Mouse (Mus musculus): ENCODE data around the gene Ggps1. TPM values are rescaled to one million over a fixed set of nuclear protein-coding genes. Genes with fewer than 3 reads are reported as not detected.
"Not testable (repeated sequence)": the region's sequence is repeated elsewhere in the genome, so short reads cannot be mapped to it uniquely, and the experiment has no call there.

Ggps1 gene
- total RNA-seq, 2 experiments from 2014 or later: 16.4 to 18.7 TPM

DNA sequence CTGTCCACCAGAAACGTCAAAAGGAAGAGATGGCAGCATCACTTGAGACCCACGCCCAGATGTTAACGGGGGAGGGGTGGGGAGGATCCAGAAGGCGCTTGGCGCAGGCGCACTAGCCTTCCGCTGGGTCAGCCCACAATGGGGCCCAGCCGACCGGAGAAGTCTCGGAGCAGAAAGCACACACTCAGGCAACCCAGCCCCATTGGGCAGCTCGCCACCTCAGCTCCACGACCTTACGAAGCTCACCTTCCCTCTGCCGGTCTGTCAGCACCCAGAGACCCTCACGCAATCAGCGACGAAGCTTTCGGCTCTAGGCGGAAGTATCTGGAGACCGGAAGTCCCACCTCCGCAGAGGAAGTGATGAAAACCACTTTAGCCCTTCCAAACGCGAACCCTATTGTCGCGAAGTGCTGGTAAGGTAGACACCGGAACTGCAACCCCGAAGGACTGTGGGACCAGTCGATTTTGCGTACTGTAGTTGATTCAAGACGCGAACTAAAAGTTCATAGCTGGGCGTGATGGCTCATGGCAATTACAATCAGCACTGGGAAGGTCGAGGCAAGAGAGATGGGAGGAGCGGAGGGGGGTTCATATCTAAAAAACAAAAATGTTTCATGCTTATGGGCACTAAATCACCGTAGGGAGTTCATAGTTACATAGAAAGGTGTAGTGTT lies 23.9 kb downstream of the Ggps1 start, which contains the start of gene Tbce:
Tbce (minus strand) TSS at position 347 of the 674 bp plus-strand sequence.
- peak; percentile 90 for ATAC-seq (replicated peaks; ENCODE audit: poor library complexity, severe bottlenecking)

DNA sequence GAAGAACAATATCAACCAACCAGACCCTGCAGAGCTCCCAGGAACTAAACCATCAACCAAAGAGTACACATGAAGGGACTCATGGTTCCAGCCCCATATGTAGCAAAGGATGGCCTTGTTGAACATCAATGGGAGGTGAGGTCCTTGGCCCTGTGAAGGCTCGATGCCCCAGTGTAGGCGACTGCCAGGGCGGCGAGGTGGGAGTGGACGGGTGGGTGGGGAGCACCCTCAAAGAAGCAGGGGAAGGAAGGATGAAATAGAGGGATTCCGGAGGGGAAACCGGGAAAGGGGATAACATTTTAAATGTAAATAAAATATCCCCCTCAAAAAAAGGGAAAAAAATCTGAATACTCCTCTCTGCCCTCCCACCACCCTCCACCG lies 24.4 kb downstream of the Ggps1 start:
- ATAC-seq (replicated peaks; ENCODE audit: poor library complexity, severe bottlenecking): no peak

DNA sequence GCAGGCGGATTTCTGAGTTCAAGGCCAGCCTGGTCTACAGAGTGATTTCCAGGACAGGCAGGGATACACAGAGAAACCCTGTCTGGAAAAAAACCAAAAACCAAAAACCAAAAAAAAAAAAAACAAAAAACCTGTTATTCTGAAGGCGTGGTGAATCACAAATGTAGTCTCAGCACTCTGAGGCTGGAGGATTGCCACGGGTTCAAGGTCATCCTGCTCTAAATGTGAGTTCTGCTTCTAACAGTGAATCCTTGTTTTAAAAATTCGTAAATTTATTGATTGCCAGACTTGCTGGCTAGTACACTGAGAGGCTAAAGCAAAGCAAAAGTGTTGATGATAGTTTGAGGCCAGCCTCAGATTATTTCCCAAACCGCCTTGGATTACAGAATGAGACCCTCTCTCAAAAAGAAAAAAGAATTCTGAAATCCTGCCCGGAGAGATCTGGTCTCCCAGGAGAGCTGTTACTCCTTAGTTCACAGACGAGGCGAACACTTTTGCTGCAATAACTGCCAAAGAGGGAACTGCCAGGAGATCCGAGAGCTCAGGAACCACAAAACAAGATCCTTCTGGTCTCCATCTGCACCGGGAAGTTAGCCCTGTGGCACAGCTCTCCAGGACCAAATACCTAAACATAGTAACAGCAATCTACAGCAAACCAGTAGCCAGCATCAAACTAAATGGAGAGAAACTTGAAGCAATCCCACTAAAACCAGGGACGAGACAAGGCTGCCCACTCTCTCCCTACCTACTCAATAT lies 27.2 kb downstream of the Ggps1 start:
- no peak for ATAC-seq (replicated peaks; ENCODE audit: poor library complexity, severe bottlenecking)

DNA sequence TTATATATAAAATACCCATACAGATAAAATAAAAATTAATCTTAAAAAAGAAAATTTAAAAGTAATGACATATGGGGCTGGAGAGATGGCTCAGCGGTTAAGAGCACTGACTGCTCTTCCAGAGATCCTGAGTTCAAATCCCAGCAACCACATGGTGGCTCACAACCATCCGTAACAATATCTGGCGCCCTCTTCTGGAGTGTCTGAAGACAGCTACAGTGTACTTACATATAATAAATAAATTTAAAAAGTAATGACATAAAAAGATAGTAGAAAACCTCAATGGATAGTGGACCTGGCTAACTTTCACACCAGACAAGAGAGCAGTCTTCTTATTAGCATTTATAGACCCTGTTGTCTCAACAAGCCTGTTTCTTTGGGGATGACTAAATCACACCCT lies 27.9 kb downstream of the Ggps1 start:
- not testable (repeated sequence) for ATAC-seq (replicated peaks; ENCODE audit: poor library complexity, severe bottlenecking)

DNA sequence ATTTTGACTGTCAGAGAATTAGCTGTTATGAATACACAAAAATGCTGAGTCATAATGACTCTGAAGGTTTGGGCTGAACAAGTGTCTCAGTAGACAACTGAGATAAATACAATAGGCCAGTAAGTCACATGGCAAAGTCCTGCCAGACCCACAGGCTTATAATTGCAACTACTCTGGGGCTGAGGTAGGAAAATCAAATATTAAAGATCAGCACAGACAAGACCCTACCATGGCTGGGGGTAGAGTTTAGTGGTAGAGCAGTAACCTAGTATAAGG lies 29.3 kb downstream of the Ggps1 start:
- ATAC-seq (replicated peaks; ENCODE audit: poor library complexity, severe bottlenecking): peak; percentile 71

DNA sequence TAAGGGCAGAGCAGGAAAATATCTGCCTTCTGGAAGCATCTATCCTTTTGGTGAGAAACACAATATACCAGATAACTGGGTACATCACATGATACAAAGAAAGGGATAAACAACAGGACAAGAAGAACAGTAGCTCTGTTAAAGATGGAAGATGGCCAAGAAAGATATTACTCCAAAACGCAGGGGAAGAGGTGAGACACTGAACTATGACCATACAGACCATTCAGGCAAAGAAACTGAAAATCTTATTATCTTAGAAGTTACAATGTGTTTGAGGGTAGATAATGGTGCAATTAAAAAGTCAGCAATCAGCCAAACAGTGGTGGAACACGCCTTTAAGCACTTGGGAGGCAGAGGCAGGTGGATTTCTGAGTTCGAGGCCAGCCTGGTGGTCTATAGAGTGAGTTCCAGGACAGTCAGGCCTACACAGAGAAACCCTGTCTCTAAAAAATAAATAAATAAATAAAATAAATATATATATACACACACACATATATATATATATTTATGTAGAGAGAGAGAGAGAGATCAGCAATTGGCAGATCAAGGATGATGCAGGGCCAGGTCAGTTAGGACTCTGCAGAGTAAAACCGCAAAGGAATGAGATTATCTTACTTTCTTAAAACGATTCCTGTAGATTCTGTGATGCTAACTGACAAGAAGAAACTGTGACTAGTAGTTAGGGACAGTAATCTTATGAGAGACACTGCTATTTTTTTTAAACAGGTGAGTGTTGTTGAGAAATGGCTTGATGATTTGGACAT lies 29.8 kb downstream of the Ggps1 start:
- ATAC-seq (replicated peaks; ENCODE audit: poor library complexity, severe bottlenecking): no peak

DNA sequence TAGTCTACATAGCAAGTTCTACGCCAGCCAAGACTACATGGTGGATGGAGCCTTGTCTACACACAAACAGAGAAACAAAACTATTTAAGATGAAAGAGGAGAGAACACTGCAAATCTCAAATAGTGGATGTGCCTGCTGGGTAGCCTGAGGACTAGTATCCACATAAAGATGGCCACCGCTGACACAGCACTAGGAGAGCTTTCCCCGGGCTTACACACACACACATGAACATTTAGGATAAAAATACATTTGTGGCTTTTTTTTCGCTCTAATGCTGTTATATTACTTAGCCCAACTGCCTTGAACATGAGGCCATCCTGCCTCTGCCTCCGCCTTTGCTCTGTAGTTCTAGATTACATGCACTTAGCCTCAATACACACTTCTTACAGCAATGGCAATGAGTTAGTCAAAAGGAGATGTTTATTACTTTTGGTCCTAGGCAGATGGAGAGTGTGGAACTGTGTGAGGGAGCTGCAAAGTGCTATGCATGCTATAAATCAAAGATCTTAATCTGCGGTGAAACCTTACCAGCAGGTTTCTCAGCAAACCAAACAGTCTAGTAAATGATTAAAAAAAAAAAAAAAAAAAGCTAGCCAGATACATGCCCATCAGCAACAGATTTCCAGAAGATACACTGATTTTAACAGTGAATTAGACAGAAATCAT lies 37.0 kb downstream of the Ggps1 start:
- ATAC-seq (replicated peaks; ENCODE audit: poor library complexity, severe bottlenecking): no peak

DNA sequence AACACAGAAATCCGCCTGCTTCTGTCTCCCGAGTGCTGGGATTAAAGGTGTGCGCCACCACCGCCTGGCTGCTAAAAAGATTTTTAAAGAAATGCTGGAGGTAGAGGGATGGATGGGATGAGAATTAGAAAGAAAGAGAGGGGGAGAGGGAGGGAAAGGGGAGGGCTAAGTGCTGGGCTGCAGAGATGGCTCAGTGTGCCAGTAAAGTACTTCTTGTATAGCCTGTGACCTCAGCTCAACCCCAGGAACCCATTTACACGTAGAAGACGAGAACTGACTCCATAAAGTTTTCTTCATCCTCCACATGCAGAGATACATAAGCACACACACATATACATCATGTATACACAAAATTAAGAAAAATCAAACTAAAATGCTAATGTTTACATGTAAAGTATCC lies 37.7 kb downstream of the Ggps1 start:
- no peak for ATAC-seq (replicated peaks; ENCODE audit: poor library complexity, severe bottlenecking)

DNA sequence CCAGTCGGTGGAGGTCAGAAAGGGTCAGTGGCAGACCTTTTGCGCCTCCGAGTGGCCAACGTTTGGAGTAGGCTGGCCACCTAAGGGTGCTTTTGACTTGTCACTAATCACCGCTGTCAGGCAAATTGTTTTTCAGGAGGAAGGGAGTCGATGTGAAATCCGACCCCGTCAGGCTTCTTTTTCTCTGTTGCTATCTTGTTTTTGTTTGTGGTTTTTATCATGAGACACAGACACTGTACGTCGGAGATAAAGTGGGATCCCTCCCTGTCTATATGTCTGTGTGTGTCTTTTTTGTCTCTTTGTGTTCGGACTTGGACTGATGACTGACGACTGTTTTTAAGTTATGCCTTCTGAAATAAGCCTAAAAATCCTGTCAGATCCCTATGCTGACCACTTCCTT lies 41.9 kb downstream of the Ggps1 start:
- ATAC-seq (replicated peaks; ENCODE audit: poor library complexity, severe bottlenecking): not testable (repeated sequence)

DNA sequence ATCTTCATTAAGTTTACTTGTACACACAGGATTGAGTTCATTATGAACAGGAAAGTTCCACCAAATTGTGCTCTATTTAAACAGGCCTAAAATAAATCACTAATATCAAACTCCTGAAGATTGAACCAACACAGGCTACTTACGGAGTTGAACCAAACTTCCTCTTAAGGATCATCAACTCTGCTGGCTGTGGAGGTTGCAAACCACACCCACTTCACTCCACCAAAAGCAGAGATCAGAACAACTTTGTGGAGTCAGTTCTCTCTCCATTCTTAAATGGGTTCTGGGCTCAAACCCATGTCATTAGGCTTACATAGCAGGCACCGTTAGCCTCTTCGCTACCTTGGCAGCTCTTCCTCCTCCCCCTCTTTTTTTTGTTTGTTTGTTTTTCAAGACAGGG lies 44.4 kb downstream of the Ggps1 start:
- no peak for ATAC-seq (replicated peaks; ENCODE audit: poor library complexity, severe bottlenecking)

DNA sequence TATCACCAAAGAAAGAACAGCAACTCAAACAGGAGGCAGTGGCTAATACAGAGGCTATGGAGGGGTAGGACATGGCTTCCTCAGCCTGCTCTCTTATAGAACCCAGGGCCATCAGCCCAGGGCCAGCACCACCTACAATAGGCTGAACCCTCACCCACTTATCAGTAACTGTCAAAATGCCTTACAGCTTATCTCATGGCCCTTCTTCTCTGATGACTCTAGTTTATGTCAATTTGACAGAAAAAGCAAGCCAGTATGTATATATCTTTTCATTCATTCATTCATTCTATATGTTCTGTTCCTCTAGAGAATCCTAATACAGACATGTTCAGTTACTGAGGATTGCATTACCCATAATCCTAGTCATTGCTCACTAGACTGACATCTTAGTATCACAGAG lies 45.0 kb downstream of the Ggps1 start:
- no peak for ATAC-seq (replicated peaks; ENCODE audit: poor library complexity, severe bottlenecking)

DNA sequence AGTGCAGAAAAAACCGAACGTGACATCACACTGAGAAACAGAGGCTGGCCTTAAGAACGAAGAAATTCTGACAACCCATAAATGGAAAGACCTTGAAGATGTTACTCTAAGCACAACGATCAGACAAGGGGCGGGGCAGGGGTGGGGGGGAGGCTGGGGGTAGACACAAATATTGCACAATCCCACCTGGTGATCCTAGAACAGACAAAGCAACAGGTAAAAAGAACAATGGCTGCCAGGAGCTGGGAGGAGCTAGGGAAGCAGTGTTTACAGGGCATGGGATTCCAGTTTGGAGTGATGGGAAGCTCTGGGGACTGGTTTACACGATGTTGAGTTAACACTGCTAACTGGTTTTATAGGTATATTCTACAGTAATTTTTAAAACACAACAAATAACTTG lies 47.7 kb downstream of the Ggps1 start:
- ATAC-seq (replicated peaks; ENCODE audit: poor library complexity, severe bottlenecking): no peak

DNA sequence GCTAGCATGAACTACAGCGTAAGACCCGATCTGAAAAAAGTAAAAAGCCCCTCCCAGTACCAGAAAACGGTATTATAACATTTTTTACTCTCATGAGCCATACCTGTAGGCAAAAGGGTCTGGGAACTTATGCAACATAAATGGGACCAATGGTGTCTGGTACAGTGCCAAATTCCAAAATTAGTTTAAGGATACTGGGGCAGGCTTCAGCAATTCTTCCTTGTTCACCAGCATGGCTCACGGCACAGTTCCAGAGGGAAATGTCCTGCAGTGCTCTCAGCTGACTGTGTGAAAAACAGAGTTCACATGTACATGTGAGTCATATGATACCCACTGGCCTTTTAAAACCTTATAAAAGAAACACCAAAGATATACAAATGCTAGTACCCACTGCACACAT lies 48.7 kb downstream of the Ggps1 start:
- ATAC-seq (replicated peaks; ENCODE audit: poor library complexity, severe bottlenecking): no peak

DNA sequence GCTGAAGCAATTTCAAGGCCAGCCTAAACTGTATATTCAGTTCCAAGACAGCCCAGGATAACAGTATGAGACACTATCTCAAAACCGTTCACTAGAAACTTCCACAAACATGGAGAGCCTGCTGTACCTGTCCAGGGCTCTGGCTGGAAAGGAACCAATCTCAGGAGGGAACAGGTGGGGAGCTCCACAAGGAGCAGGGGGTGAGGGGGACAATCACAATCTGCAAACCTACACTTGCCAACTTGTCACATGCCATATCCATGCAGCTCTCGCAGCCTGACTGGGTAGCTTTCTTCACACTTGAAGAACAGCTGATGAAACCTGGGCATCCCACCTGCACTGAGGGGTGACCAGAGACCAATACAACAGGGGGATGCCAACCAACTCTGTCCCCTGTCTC lies 49.3 kb downstream of the Ggps1 start:
- no peak for ATAC-seq (replicated peaks; ENCODE audit: poor library complexity, severe bottlenecking)

DNA sequence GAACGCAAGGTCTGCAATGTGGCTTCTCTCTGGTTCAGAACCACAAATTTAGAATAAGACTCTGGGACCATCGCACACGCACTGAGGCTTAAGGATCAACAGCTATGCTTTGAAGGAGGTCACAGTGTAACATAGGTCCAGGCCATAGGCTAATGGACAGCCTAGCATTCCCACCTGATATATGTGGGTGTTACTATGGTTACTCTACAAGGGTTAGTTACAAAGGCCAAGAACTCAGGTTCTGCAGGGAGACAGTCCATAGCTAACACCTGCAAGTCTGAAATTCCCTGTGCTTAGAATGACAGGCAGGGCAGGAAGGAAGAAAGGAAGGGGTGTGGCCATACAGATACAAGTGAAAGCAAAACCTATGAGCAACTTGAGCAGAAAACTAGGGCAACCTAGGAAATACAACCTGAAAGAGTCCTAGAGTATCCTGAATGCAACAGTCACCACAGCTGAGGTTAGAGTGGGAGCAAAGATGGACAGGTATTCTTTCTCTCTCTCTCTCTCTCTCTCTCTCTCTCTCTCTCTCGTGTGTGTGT lies 51.8 kb downstream of the Ggps1 start:
- ATAC-seq (replicated peaks; ENCODE audit: poor library complexity, severe bottlenecking): peak; percentile 28

DNA sequence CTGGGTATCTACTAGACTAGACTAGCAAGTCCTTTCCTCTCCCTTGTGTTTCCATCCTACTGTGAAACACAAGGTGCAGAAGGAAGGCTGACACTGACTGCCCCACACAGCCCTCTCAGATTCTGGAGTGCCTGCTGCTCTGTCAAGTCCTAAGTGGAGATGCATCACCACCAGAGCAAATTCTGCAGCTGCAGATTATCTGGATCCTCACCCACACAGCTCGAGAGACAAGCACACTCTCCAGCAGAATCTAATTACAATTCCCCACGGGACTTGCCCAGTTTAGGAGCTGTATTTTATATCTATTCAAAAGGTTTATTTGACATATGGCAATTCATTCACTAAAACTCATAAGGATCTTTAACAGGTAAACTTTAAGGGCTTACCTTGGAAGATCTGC lies 57.2 kb downstream of the Ggps1 start:
- no peak for ATAC-seq (replicated peaks; ENCODE audit: poor library complexity, severe bottlenecking)

DNA sequence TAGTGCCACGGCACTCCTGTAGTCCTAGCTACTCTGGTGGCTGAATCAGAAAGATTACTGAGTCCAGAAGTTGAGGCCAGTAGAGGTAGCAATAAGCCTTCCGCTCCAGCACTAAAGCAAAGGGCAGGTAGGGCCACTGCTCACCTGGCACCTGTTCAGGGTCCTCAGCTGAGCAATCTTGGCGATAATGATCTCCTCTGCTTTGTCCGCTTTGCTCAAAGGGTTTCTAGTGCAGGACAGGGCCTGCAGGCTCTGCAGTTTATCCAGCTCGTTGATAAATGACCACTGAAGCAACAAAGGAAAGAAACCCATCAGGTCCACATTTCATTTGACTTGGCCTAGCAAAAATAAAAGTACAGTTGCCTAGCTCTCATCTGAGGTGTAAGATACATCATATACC lies 58.3 kb downstream of the Ggps1 start:
- no peak for ATAC-seq (replicated peaks; ENCODE audit: poor library complexity, severe bottlenecking)

DNA sequence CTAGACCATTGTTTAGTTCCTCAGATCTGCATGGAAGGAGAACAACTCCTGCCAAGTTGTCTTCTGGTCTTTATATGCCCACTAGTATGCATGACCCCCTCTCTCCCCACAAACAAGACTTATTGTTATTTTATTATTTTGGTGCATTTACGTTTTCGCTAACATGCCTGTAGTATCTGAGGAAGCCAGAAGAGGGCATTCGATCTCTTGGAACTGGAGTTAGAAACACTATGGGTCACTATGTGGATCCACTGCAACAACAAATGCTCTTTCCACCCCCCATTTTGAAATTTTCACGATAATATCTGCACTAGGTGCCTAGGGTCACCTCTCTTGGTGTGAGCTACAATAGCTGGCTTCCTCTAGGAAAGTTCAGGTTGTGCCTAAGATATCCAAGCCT lies 59.2 kb downstream of the Ggps1 start:
- ATAC-seq (replicated peaks; ENCODE audit: poor library complexity, severe bottlenecking): no peak

DNA sequence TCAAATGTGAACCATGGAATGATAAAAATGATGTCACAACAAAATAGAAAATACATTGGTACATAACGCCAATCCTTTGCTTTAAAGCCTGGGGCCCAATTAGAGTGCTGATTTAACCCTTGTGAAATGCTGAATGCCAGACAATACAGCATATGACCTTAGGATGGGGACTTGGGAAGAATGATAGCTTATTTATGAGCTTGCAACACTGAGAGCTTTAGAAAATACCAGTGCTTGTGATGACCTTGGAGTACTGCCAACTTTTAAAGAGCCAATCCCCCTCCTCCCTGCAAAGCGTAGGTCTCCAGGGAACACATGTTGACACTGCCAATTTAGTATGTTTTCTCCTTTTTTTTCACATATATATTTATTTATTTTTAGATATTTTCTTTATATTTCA lies 60.6 kb downstream of the Ggps1 start:
- no peak for ATAC-seq (replicated peaks; ENCODE audit: poor library complexity, severe bottlenecking)

All from granulocyte monocyte progenitor cell, adult 5-6 weeks (primary cell).